Mouse (Mus musculus) thymus, postnatal 36 days (tissue): ENCODE measurements at regions not wholly inside any gene's neighbourhood (a gene's known extent, or its start where the extent isn't known, plus 50 kb on each side); places are given as distances from the start of the nearest gene placed in this dataset.
A peak's percentile ranks its signal among the peaks of the same experiment; 100 is the strongest.

Experiments
- DNase-seq, 2 experiments: peaks; one replicate each; pipeline ENCODE4 v3.0.0; 2022; ENCODE audit warnings: mixed read lengths in 2 of 2

DNA sequence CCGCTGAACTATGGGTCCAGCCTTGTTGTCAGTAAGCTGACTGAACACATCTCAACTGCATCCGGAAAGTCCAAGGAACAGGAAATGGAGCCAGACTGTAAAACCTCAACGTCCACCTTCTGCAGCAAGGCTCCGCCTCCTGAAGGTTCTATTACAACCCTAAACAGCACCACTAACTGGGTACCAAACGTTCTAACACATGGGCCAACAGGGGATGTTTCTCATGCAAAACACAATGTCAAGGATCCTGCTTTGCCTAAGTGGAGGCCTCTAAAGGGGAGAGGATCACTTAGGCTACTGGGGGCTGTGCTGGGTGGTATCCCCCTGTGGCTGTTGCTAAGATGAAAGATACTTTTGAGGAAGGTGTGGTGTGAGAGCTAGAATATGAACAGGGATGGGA is 51.0 kb upstream of the Stt3b start:
- DNase-seq, result no peak

DNA sequence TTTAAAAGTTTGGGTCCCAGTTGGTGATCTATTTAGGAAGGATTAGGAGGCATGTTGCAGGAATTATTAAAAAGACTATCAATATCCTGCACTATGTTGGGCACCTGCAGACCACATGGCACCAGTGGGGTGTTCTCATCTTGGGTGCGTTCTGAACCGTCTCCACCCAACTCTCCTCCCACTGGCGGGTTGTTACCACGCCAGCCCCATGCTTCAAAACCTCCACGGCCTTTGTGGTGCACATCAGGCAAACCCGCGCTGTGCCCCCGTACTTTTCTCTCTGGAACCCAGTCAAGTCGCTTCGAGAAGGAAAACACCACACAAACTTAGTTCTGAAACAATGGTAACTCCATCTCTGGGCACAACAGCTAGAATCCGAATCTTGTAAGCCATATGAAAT is 51.7 kb upstream of the Stt3b start:
- DNase-seq, result no peak

DNA sequence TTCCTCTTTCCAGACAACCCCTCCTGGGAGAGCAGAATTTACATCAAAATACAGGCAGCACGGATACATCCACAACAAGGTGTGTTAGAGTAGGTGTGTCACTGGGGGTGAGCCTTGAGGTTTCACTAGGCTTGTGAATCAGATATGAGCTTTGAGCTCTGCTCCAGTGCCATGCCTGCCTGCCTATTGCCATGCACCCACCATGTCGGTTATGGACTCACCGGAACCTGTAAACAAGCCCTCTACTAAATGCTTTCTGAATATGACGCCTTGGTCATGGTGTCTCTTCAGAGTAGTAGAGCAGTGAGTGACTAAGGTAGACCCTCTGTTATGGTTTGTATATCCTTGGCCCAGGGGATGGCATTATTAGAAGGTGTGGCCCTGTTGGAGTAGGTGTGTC is 52.3 kb upstream of the Stt3b start:
- DNase-seq, result no peak

DNA sequence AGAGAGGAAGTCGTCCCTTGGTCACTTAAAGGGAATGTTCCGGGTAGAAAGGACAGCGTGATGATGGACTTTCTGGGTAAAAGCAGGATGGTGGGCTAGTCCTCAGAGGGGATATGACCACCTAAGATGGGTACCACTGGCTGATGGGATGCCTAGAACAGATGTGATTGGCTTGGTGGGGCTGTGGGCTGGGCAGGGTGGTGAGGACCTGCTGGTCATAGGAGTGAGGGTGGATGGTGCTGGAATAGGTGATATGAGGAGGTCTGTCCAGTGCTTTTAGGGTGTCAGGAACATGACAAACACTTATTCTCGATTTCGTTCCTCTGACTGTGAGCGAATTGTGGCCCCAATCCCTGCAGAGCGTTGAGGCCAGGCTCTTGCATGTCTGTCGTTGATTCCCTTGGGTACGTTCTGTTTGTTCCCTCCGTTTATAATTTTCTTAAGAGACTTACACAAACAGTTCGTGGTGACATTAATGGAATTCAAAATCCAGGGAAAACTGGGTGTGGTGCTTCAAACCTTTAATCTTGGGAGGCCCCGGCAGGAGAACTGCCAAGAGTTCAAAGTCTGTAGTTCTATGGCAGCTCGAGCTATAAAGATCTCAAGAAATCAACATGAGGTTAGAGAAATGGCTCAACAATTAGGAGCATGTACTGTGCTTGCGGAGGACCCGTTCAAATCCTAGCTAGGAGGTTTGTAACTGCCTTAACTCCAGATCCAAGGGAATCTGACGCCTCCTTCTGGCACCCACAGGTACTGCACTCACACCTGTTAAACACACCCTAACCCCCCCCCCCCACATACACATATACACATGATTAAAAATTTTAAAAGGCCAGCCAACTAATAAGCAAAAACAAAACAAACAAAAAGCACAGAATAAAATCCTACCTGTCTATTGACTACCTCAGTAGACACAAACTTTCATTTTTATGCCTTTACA is 55.0 kb upstream of the Stt3b start:
- no peak for DNase-seq

DNA sequence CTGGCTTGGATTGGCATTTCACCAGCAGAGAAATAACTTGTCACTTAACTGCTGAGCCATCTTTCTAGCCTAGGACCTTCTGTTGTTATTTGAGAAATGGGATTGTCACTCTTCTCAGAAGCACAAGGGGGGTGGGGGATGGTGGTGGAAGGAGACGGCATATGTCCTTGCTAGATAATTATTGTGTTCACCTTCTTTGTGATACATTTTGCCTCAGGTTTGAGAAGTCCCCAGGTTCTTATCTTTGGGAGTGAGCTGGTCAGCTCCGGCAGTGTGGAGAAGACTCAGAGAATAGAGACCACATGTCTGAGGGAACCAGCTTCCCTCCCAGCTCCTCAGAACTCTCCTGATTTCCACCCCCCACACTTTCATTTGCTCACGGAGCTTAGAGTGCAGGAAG is 57.6 kb upstream of the Stt3b start:
- DNase-seq, result no peak

DNA sequence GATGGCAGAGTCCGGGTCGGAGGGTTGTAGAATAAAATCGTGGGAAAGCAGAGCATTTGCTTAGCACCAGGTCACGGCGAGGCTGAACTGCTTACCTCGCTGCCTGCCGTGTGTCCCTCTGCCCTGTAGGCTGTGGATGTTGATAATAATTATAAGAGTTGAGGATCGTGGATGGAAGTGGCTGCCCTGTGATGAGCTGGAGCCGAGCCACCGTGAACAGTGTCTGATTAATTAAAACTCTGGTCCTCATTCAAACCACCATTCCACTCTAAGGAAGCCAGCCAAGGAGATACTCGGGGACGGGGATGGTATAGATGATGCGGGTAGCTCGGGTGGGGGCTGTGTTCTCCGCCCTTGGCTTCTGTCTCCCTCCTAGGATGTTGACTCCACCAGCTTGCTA is 70.1 kb upstream of the Stt3b start:
- no peak for DNase-seq

DNA sequence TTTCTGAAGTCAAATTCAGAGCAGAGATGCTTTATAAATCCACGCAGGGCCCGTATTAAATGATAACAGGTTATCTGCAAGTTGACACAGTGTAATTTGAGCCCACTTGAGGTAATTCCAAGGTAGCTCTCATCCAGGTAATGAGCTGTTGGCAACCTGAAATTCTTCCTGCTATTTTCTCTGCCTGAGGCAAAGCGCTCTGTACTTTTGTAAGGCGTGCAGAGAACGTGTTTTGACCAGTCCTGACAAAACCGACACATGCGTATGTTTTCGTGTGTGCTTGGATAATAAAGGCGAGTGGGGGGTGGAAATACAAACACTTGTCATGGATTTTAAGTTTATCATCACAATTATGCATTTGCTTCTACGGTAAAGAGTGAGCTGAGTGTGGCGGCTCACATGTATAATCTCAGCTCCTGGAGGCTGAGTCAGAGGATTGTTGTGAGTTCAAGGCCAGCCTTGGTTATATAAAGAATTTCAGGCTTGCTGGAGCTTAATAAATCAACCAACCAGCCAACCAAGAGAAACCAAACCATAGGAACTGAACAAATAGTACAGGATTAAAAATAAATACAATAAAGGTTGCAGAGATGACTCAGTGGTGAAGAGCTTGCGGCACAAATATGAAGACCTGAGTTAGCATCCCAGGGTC is 72.7 kb upstream of the Stt3b start:
- DNase-seq, result no peak

DNA sequence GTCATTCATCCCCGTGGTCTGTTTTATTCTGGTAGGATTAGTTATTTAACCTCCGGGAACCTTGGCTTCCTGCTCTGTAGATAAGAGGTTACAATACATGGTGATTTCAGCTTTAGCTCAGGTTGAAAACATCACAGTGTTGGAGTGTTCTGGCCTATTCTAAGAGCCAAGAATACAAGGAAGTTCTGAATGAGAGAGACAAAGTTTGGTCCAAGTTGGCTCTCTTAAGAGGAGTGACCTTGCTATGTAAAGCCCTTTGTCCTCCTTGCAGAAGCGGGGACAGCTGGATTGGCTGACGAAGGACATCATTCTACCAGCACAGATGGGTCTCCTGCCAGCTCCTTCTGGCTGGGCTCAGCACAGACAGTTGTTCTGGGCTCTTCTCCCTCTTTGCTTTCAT is 73.7 kb upstream of the Stt3b start:
- DNase-seq, result no peak

DNA sequence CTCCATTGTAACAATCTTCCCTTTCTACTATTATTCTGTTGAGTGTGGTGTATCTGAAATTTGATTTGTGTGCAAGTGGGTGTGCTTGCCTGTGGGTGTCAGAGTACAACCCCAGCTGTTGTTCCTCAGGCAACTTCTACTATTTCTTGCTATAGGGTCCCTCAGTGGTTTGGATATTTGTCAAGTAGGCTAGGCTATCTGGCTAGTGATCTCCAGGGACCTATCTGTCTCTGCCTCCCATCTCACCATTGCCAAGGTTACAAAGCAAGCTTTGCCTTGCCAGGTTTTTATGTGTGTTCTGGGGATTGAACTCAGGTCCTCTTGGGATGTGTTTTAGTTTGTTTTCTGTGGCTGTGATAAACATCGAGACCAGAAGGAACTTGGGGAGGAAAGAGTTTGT is 74.1 kb upstream of the Stt3b start:
- DNase-seq, result no peak

DNA sequence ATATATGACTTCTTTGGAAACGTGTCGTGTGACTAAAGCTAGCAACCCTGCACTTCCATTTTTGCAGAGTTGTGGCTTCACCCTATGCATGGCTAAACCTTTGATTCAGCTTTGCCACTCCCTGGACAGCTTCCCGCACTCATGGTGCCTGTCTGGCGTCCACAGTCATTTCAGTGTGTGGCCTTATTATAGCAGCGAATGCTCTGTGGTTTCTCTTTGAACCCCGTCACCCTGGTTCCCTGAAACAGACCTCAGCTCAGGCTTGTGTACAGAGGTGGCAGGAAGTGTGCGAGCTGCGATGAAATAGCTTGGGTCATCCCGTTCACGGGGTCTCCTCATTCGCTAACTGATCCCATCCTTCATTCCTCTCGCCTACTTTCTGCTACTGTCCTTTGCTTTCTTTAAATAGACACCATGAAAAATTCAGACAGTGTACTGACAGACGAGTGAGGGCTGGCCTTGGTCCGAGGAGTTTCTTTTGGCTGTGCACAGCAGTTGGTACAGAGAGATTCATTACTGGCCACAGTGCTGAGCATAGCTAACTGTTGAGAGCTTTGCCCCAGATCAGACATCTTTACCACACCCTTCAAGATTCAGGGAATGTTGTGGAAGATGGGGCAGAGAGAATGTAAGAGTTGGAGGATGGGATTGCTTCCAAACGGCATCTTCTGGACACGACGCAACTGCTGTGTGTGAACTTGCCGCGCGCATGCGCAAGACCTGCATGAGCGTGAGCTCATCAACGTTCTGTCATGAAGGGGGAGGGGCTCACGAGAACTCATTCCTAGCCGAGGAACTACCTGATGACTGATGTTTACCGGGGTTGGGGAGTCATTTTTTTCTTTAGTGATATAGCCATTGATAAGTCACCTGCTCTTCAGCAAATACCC is 77.5 kb upstream of the Stt3b start:
- DNase-seq, result peak; percentile 34 to 45

DNA sequence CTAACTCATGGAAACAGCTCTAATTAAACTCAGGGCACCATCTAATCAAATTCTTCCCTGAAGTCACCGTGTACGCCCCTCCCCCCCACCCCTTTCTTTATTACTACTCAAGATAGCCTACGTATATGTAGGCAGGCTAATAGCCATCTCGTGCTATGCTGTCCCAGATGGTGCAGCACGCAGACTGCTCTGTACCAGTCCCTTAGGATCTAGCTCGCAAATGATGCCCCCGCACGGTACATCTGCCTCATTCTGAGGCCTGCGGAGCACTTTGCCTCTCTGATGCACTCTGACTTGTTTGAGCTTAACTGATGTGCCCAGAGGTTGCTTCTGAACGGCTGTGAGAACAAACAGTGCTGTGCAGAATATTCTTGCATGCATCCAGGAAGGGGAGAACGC is 78.1 kb upstream of the Stt3b start:
- DNase-seq, result no peak

DNA sequence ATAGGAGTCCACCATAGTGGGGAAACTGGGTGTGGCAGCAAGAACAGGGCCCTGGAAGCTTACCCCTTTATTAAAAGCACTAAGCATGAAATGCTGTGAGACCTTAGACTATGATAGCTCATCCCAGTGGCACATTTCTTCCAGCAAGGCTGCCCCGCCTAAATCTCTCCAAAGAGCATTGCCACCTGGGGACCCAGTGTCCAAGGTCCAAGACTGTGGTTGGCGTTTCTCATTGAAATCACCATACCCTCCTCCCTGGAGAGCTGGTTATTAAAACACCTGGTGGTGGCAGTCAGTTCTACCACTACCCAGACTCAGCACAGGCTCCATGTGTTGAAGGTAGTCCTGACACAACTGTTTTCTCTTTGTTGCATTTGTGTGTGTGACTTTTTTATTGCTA is 78.9 kb upstream of the Stt3b start:
- DNase-seq, result no peak

DNA sequence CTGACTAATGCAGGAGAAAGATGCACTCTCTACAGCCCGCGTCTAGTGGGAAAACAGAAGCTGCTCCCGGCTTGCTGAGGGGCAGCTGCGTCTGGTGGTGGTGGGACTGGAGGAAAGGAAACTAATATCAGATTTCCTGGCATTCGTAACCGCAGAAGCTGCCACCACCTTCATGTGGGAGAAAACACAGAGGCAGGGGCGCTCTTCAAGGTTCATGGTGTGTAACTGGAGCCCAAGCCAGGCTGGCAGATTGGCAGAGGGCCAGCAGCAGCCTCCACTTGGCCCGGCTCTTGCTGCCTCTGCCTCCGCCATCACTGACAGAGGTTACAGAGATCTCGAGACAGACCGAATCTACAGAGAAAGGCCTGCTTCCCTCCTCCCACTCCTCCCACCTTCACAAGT is 80.7 kb upstream of the Stt3b start:
- peak; percentile 25 to 38 for DNase-seq

DNA sequence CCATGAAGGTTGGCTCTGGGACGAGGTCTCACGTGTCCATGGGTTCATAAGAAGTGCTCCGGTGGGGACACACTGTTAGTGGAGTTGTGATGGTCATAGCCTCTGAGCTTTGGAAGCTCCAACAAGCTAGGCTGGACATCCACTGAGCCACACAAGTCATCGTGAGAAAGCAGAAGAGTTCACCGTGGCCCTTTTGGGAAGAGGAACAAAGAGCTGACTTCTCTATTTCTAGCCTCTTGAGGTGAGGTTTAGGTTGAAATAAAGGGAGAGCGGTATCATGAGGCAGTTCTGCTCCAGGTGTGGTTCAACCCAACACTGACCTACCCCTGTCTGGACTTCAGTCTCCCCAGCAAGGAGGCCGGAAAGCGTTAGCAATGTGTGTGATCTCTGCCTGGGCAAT is 85.3 kb upstream of the Stt3b start:
- no peak for DNase-seq

DNA sequence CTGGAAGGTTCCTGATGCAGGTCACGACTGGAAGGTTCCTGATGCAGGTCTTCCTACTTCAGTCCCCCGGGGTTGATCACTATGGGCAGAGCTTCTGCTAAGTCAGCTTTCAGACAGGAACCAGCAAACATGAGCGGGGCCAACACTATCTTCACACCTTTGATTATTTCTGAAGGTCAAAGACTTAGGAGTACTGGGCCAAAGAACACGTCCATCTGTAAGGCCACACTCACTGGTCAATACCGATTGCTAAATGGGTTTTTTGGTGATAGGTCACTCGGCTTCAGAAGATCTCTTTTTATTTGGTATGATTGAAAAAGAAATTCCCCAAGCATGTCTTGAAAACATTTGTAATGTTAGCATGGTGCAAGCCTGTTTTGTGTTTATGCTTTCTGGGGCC is 90.2 kb upstream of the Stt3b start:
- no peak for DNase-seq

DNA sequence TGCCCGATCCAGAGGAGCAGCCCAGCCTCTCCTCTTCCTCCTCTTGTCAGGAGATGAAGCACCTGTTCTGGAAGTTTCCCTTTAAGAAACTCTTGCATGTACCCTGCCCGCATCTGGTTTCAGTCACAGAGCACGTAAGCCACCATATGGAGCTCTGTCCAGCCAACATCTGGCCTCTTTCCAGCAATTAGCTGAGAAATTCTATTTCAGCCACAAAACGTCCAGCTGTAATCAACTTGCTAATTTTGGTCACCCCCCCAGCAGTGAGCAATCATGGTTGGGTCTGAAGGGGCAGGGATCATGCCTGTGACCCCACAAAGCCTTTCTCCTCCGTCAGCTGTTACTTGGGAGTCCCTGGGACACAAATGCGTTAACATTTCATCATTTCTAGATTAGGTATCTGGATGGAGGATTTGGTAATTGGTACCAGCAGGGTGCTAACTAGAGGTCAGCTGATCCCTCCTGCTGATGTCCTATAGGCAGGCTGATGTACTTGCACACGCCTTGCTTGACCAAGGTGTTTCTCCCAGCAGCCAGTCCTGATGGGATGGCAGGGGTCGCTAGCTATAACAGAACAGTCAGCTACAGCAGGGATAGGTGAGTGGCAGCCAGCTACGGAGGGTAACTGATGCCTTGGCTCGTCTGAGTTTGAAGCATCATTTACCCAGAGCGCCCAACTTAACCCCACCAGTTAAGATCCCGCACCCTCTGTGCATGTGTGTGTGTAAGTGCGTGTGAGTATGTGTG is 91.4 kb upstream of the Stt3b start:
- DNase-seq, result no peak

DNA sequence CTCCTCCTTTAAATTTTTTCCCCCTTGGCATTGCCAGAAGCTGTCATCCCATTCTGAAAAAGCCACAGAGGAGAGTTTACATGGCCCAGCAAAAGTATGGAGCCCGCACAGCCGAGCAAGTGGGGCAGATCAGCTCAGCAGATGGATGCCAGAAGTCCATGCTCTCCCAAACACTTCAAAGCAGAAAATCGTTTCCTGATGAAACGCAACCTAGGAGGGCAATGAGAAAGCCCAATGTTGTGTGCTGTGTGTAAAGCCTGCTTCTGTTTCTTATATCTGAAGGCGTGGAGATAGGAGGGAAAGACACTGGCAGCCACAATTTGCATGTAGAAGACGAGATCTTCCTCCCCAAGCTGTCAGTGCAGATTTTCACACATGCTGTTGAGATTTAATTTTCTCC is 92.4 kb upstream of the Stt3b start:
- DNase-seq, result no peak

DNA sequence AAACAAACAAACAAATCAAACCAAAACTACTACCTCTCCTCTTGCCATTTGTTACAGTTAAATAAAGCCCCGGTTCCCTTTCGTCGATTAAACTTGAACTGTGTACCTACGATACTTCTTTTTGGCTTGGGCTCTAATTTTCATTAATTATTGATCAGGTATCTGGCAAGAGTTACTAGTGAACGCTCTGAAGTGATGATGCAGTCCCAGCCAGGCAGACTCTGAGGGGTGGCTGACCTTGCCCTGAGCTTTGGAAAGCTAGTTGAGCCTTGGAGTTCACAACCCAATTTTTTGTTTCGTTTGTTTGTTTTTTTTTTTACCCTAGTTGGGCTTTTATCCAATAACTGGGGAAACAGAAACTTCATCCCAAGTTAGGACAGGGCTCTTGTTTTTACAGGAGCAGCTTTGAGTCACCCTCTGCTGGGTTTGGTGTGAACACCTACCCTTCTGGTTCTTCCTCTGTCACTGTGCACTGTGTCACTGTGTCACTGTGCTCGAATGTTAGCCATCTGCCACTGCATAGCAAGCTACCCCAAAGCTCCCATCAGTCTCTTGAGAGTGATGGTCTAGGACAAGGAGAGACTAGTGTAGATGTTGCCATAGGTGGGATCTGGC is 93.2 kb upstream of the Stt3b start:
- no peak for DNase-seq

DNA sequence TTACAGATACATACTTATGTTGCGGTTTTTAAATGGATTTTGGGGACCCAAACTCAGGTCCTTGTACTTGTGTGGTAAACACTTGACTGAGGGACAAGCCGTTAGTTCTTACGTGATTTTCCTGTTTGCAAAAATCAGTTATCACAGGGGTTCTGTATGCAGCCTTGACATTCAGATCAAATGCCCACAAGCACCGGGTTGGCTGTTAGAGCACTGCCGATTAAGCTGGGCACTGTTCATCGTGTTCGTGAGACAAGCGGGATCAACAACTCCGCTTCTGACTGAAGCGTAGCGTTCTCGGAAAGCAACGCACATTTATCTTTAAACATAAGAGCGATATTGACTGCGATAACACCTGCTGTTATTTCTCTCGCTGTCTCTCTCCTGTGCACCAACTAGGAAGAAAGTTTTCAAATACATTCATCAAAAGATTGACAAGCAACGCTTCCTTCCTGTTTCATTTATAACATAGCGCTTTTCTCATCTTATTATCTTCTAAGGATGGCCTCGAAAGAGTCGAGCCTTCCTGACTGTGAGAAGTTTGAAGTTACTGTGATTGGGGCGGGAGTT is 97.8 kb upstream of the Stt3b start:
- peak in 1 of 2 experiments; percentile 11 for DNase-seq

DNA sequence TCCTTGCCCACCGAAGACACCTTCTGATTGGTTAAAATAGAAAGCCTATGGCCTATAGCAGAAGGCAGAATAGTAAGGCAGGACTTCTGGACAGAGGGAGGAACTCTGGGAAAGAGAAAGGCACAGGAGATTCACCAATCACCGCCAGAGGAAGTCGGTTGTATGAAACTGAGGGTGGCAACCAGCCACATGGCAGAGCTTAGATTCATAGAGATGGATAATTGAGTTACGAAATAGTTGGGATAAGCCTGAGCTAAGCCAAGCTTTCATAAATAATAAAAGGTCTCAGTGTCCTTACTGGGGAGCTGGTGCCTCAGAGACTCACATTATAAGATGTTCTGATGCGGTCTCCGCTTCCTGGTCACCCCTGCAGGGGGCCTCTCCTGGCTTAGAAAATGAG is 98.7 kb upstream of the Stt3b start:
- DNase-seq, result no peak

DNA sequence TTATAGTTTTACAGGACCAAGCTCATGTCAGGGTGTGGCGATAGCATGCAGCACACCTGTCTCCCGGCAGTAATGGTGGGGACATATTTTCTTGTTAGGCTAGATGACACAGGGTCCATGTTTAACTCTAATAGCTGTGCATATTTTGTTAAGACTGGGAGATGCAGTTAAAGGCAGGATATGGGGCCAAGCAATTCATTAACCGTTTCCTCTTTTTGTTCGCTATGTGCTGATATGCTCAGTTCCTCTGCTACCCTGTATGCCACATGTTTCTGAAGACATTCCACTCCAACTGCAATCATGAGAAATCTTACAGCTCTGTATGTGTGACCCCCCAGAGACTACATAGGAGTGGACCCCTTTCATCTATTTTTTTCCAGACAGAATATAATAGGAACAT is 104.0 kb upstream of the Stt3b start:
- DNase-seq, result no peak

DNA sequence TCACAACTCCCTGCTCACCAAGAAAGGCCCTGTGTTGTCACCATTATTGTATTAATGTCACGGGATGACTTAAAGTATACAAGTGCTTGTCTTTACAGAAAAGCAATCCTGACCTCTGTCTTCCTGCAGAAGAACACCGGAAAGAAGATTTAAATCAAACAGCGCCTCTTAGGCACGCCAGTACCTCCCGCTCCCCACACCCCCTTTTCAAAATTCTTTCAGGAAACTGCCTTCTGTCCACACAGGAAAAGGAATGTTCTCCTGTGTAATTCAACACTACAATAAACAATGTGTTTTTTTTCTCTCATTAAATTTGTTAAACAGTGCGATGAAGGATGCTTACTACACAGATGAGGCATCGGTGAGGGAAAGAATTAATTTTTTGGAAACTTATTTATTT is 112.6 kb upstream of the Stt3b start:
- no peak for DNase-seq
